Mouse (Mus musculus) forebrain, embryonic 16.5 days (tissue): ENCODE data around the gene Ube2e1. TPM values are rescaled to one million over a fixed set of nuclear protein-coding genes. Genes with fewer than 3 reads are reported as not detected.

Source experiments
- ATAC-seq: fragments of 200-750 bp; cut with Nextera tagmentation; 2 replicates; pipeline ENCODE4 v1.8.0; 2017; ENCODE audit warnings: mild to moderate bottlenecking, moderate library complexity
- H3K27ac ChIP-seq: fragments of 300-500 bp; sonication (generic); 2 replicates; pipeline ENCODE4 v1.5.1; 2014; ENCODE audit warnings: low read length, control low read depth
- H3K27me3 ChIP-seq: fragments of 300-500 bp; sonication (generic); replicated peaks from 2 replicates; pipeline ENCODE4 v1.6.1; 2014; ENCODE audit warnings: low read length; ENCODE audit not compliant: control insufficient read depth, insufficient read depth
- H3K36me3 ChIP-seq: fragments of 300-500 bp; sonication (generic); 2 replicates; pipeline ENCODE4 v1.6.1; 2014; ENCODE audit not compliant: control insufficient read depth, insufficient read depth
- H3K4me1 ChIP-seq: fragments of 300-500 bp; sonication (generic); replicated peaks from 2 replicates; pipeline ENCODE4 v1.6.1; 2014; ENCODE audit warnings: low read length; ENCODE audit not compliant: control insufficient read depth, insufficient read depth
- H3K4me2 ChIP-seq: fragments of 300-500 bp; sonication (generic); 2 replicates; pipeline ENCODE4 v1.6.1; 2014; ENCODE audit warnings: mild to moderate bottlenecking, low read length, control low read depth
- H3K4me3 ChIP-seq: fragments of 300-500 bp; sonication (generic); replicated peaks from 2 replicates; pipeline ENCODE4 v1.5.1; 2014; ENCODE audit warnings: mild to moderate bottlenecking, low read length, control low read depth
- H3K9ac ChIP-seq: fragments of 300-500 bp; sonication (generic); replicated peaks from 2 replicates; pipeline ENCODE4 v1.6.1; 2014; ENCODE audit warnings: low read depth, low read length, control low read depth
- H3K9me3 ChIP-seq: fragments of 300-500 bp; sonication (generic); 2 replicates; pipeline ENCODE4 v1.6.1; 2016; ENCODE audit warnings: low read length; ENCODE audit not compliant: control insufficient read depth
- WGBS: fragments of 180-500 bp; shearing (Covaris S2); extraction: QIAGEN DNeasy Blood & Tissue Kit; methylation state at CpG from one replicate; pipeline ENCODE4 v1.1.7; 2014; 5-methylcytosine and 5-hydroxymethylcytosine counted together
- polyA plus RNA-seq: library from polyadenylated mRNA; unstranded; fragments of >200 nt; fragmentation: Nextera tagmentation; extraction: Ambion mirVana; gene quantifications from 2 replicates; pipeline ENCODE4 v1.2.1, GENCODE M21; 2015

Ube2e1 gene
- polyA plus RNA-seq, 1 experiment from 2014 or later: 212 TPM

DNA sequence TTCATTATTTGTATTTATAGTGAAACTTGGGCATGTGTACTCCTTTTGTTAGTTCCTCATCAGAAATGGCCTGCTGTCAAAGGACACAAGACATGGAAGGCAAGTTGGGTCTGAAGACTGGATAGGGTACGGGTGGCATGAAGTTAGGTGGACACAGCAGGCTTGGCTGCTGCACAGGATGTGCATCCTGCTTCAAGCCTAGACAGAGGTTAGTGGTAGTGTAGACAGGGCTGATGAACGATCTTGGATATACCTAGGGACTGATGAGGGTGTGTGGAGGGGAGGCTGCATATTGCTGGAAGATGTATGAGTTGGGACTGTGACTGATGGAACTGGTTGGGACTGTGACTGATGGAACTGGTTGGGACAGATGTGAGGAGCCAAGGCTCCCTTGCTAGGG is 32.8 kb downstream of the Ube2e1 start:
- Histone ChIP-seq H3K27me3 (no peaks in the 10 kb centered on the region), H3K9me3 (no peaks in the 10 kb centered on the region), H3K4me1 (peaks cover 5% of the 10 kb centered on the region; the same call in 1 of the 2 replicates), H3K27ac (no peak overlapping the region), H3K4me3 (no peak overlapping the region), H3K36me3 (no peaks in the 10 kb centered on the region), H3K9ac (no peak overlapping the region), H3K4me2 (no peak overlapping the region)
- no peak for ATAC-seq
- 91% methylated on average over 2 of the region's 2 CpGs for WGBS

GRCm38 (mm10) chr14:18297441-18297840 is 34.2 kb downstream of the Ube2e1 start:
- H3K4me3 ChIP-seq: no peak overlapping the region
- H3K9me3 ChIP-seq: no peaks in the 10 kb centered on the region
- no peak overlapping the region for H3K9ac ChIP-seq
- no peak overlapping the region for H3K4me2 ChIP-seq
- ATAC-seq: no peak
- 98% methylated on average over 2 of the region's 2 CpGs for WGBS
- no peak overlapping the region for H3K27ac ChIP-seq
- no peaks in the 10 kb centered on the region for H3K4me1 ChIP-seq
- H3K36me3 ChIP-seq: no peaks in the 10 kb centered on the region
- H3K27me3 ChIP-seq: no peaks in the 10 kb centered on the region

DNA sequence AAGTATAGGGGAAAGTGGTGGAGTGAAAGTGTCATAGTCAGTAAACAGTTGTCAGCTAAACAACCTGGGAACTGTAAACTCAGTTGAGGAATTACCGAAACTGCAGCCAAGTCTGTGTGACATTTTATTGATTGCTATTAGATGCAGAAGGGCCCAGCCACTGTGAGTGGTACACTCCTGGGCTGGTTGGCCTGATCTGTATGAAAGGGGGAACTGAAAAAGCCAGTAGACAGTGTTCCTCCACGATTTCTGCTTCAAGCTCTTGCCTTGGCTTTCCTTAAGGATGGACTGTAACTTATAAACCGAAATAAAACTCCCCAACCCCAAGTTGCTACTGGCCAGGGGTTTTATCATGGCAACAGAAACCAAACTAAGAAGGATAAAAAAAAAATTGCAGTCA is 39.1 kb downstream of the Ube2e1 start:
- no peak overlapping the region for H3K4me3 ChIP-seq
- no peak for ATAC-seq
- no peak overlapping the region for H3K4me2 ChIP-seq
- H3K9me3 ChIP-seq: no peaks in the 10 kb centered on the region
- no peaks in the 10 kb centered on the region for H3K36me3 ChIP-seq
- H3K4me1 ChIP-seq: no peaks in the 10 kb centered on the region
- H3K27ac ChIP-seq: no peak overlapping the region
- no peaks in the 10 kb centered on the region for H3K27me3 ChIP-seq
- H3K9ac ChIP-seq: no peak overlapping the region
- 88% methylated on average over 3 of the region's 3 CpGs for WGBS

DNA sequence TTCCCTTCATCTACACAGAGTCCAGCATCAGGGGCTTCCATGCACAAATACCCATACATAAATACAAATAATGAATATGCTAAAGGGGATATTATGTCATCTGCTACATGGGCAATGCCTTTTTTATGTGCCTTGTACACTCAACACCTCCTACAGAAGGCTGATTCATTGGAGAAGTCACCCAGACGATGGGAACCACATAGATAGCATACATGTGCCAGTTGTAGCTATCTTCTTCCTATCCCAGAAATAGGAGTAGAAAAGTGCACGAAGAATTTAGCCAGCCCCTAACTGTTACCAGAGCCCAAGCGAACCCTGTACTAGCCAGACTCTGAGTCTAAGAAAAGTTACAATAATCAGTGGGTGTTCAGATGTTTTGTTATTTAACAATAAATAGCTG is 39.5 kb downstream of the Ube2e1 start:
- WGBS: 91% methylated on average over 3 of the region's 3 CpGs
- Histone ChIP-seq H3K27me3 (no peaks in the 10 kb centered on the region), H3K4me1 (no peaks in the 10 kb centered on the region), H3K36me3 (no peaks in the 10 kb centered on the region), H3K9me3 (no peaks in the 10 kb centered on the region), H3K4me3 (no peak overlapping the region), H3K4me2 (no peak overlapping the region), H3K27ac (no peak overlapping the region), H3K9ac (no peak overlapping the region)
- ATAC-seq: no peak

DNA sequence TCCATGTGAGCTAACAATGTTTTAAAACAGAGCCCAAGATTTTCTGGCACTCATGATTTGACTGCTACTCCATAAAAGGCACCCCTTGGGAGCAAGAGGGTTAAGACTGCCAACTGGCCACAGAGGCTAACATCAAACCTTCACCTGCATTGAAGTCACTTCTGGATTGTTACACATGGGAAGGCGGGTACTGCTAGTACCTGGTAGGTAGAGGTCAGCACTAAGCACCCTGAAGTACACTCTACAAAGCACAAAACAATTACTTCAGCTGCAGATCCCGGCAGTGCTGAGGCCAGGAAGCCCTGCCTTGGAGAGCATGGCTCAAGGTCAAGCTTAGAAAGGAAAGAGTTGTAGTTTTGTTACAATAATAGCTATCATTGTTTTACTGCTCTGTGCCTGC is 44.3 kb downstream of the Ube2e1 start:
- no peak for ATAC-seq
- Histone ChIP-seq H3K27me3 (no peaks in the 10 kb centered on the region), H3K4me1 (no peaks in the 10 kb centered on the region), H3K9me3 (no peaks in the 10 kb centered on the region), H3K4me2 (no peak overlapping the region), H3K27ac (no peak overlapping the region), H3K36me3 (0 out of 2 replicates have a peak, but pooled peaks cover 3% of the 10 kb centered on the region), H3K4me3 (no peak overlapping the region), H3K9ac (no peak overlapping the region)
- WGBS: 75% methylated on average over 2 of the region's 2 CpGs

DNA sequence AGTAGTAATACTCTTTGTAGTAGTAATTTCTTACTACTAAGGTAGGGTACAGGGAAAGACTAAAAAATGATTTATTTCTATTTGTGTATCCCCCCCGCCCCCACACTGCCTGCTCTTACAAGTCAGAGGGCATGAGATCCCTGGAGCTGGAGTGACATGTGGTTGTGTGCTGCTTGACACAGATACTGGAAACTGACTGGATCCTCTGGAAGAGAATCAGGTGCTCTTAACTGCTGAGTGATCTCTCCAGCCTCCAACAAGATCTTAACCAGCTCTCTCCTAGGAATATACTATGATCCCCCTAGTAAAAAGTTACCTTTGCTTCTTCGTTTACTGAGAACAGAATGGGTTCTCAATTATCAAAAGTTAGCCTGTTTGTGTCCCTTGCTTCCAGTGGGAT is 45.2 kb downstream of the Ube2e1 start:
- H3K9me3 ChIP-seq: no peaks in the 10 kb centered on the region
- H3K36me3 ChIP-seq: 0 out of 2 replicates have a peak, but pooled peaks cover 8% of the 10 kb centered on the region
- H3K4me2 ChIP-seq: no peak overlapping the region
- 81% methylated on average over 2 of the region's 2 CpGs for WGBS
- H3K4me1 ChIP-seq: no peaks in the 10 kb centered on the region
- no peak overlapping the region for H3K9ac ChIP-seq
- H3K4me3 ChIP-seq: no peak overlapping the region
- H3K27ac ChIP-seq: no peak overlapping the region
- ATAC-seq: no peak
- H3K27me3 ChIP-seq: no peaks in the 10 kb centered on the region

- H3K27me3 ChIP-seq: no peaks in the 10 kb centered on the region
- ATAC-seq: no peak
- no peak overlapping the region for H3K27ac ChIP-seq
- H3K36me3 ChIP-seq: peaks cover 8% of the 10 kb centered on the region; the same call in 1 of the 2 replicates
- no peaks in the 10 kb centered on the region for H3K9me3 ChIP-seq
- no peak overlapping the region for H3K4me2 ChIP-seq
- H3K4me1 ChIP-seq: no peaks in the 10 kb centered on the region
- no peak overlapping the region for H3K4me3 ChIP-seq
- 81% methylated on average over 3 of the region's 3 CpGs for WGBS
- H3K9ac ChIP-seq: no peak overlapping the region
Measured at GRCm38 (mm10) chr14:18285476-18285875, 46.2 kb downstream of the Ube2e1 start.

DNA sequence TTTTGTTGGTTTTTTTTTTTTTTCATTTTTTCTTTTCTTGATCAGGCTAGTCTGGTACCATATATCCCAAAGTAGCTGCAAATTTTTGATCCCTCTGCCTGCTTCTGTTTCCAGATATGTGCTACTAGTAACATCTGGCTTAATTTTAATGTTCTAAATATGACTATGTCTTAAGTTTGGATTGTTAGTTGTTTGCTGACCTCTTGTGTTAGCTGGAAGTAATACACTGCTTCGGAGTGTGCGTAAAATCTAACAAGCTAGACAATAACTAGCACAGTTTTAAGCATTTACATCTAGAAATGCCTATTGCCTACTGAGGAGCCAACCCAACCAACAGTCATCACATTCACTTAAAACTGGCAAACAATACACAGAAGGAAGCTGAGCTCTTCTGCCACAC is 47.1 kb downstream of the Ube2e1 start:
- WGBS: 82% methylated on average over 2 of the region's 2 CpGs
- H3K9ac ChIP-seq: no peak overlapping the region
- no peaks in the 10 kb centered on the region for H3K27me3 ChIP-seq
- no peak overlapping the region for H3K27ac ChIP-seq
- H3K4me3 ChIP-seq: no peak overlapping the region
- H3K4me1 ChIP-seq: no peaks in the 10 kb centered on the region
- no peak overlapping the region for H3K4me2 ChIP-seq
- H3K36me3 ChIP-seq: peaks cover 8% of the 10 kb centered on the region; the same call in 1 of the 2 replicates
- peak; percentile 37; the same call in 1 of the 2 replicates for ATAC-seq
- no peaks in the 10 kb centered on the region for H3K9me3 ChIP-seq

DNA sequence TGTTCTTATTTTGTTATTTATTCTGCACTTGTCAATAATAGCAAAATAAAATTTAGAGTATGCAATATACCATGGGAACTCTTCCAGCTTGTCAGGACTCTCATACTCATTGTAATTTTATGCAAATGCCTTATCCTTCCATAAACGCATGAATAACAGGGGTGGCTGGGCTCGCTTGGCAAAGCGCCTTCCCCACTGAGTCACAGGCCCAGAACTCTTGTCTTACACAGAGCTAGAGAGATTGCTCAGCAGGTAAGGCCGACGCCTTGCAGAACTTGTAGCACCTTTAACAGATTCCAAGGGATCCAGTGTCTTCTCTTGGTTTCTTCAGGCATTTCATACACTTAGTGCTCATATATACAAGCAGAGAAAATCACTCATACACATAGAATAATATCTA is 51.3 kb downstream of the Ube2e1 start:
- Histone ChIP-seq H3K4me3 (no peak overlapping the region), H3K9me3 (no peaks in the 10 kb centered on the region), H3K27me3 (no peaks in the 10 kb centered on the region), H3K9ac (no peak overlapping the region), H3K4me1 (no peaks in the 10 kb centered on the region), H3K27ac (no peak overlapping the region), H3K36me3 (peaks cover 18% of the 10 kb centered on the region; the same call in 1 of the 2 replicates), H3K4me2 (no peak overlapping the region)
- peak; percentile 21; the same call in 1 of the 2 replicates for ATAC-seq
- WGBS: 73% methylated on average over 5 of the region's 5 CpGs

DNA sequence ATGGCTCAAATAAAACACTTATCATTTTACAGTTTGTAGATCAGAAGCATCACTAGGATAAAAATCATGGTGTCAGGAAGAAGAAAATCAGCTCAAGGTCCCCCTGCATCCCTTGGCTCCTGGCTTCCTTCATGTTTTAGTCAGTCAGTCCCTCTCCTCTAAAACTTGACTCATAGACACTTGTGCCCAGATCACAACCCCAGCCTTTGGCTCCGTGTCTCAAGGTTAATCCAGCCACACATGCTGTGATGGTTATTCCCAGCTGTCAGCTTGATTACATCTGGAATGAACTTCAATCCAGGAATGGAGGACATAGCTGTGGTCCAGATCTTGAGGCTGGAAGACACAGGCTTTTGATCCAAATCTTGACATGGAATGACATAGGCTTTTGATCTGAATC is 57.1 kb downstream of the Ube2e1 start:
- no peak for ATAC-seq
- no peak overlapping the region for H3K9ac ChIP-seq
- no peak overlapping the region for H3K4me3 ChIP-seq
- H3K9me3 ChIP-seq: no peaks in the 10 kb centered on the region
- H3K36me3 ChIP-seq: peaks cover 9% of the 10 kb centered on the region; the same call in 1 of the 2 replicates
- H3K4me2 ChIP-seq: no peak overlapping the region
- no peak overlapping the region for H3K27ac ChIP-seq
- H3K27me3 ChIP-seq: no peaks in the 10 kb centered on the region
- peaks cover 8% of the 10 kb centered on the region for H3K4me1 ChIP-seq
- WGBS: 85% methylated on average over 1 of the region's 1 CpGs
